Mouse (Mus musculus) limb, embryonic 10.5 days (tissue): ENCODE data around the gene Dgka. TPM values are rescaled to one million over a fixed set of nuclear protein-coding genes. Genes with fewer than 3 reads are reported as not detected.
A peak's percentile ranks its signal among the peaks of the same experiment; 100 is the strongest.

Experiments
- DNase-seq: peaks from one replicate; pipeline ENCODE4 v3.0.0-alpha.2; 2017; ENCODE audit warnings: low spot score
- H3K27ac ChIP-seq: fragments of 300-500 bp; sonication (generic); 2 replicates; pipeline ENCODE4 v1.5.1; 2016; ENCODE audit warnings: mild to moderate bottlenecking
- H3K27me3 ChIP-seq: fragments of 300-500 bp; sonication (generic); 2 replicates; pipeline ENCODE4 v1.6.1; 2016; ENCODE audit warnings: low read depth, mild to moderate bottlenecking; ENCODE audit not compliant: poor library complexity, severe bottlenecking
- H3K36me3 ChIP-seq: fragments of 300-500 bp; sonication (generic); 2 replicates; pipeline ENCODE4 v1.6.1; 2016; ENCODE audit warnings: mild to moderate bottlenecking, moderate library complexity
- H3K4me1 ChIP-seq: fragments of 300-500 bp; sonication (generic); 2 replicates; pipeline ENCODE4 v1.6.1; 2016
- H3K4me3 ChIP-seq: fragments of 300-500 bp; sonication (generic); 2 replicates; pipeline ENCODE4 v1.5.1; 2016; ENCODE audit warnings: mild to moderate bottlenecking, moderate library complexity
- H3K9me3 ChIP-seq: fragments of 300-500 bp; sonication (generic); replicated peaks from 2 replicates; pipeline ENCODE4 v1.6.1; 2016; ENCODE audit warnings: mild to moderate bottlenecking
- WGBS: fragments of 180-500 bp; shearing (Covaris S2); methylation state at CpG from one replicate; pipeline ENCODE4 v1.1.7; 2016; 5-methylcytosine and 5-hydroxymethylcytosine counted together
- polyA plus RNA-seq: library from polyadenylated mRNA; unstranded; fragments of >200 nt; fragmentation: Nextera tagmentation; extraction: Ambion mirVana; gene quantifications from 2 replicates; pipeline ENCODE4 v1.2.1, GENCODE M21; 2016

Dgka gene
- 3.7 and 5.0 TPM in 2 replicates for polyA plus RNA-seq

DNA sequence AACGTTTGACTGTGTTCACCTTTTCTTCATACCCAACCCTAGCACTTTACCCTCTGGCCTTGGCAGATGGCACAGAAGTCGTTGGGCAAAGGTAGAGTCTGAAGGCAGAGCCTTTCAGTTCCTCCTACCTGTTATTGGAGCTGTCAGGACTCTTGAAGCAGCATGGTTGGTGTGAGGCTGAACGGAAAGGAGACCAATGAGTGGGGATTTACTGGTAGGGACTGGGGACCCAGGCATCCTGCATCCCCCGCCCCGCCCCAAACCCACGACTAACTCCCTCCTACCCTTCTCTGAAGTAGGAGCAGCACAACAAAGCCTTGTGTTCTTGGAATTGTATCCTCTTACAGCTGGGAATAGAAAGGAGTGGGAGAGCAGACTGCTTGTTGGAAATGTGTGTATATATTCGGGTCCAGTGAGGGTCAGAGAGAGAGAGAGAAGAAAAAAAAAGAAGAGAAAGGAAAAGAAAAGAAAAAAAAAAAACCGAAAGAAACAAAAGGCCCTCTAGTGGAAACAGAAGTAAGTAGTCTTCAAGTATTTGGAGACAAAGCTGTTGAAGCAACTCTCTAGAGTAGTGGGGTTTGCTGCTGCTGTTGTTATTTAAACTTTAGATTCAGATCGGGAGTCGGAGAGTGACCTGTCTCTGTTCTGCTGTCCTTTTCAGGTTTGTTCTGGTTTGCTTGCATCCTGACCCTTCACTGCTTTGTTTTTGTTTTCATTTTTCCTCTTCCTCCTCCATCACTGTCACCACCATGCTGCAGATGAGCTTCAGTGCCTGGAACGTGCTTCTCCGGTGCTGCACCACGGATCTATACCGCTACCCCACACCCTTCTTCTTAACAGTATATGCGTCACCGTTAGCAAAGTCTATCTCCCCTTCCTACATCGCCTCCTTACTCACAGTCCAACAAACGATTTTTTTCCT lies at the start of gene Dgka:
TSS of gene Dgka (minus strand) at position 176 of the 922 bp plus-strand sequence.
- H3K27me3 ChIP-seq, result peaks cover 45% of the 10 kb centered on the region
- H3K4me3 ChIP-seq, result peak within 1 kb of the TSS; percentile 78
- H3K36me3 ChIP-seq, result no peaks in the 10 kb centered on the region
- 26% methylated on average over 18 of the region's 18 CpGs for WGBS
- no peaks in the 10 kb centered on the region for H3K9me3 ChIP-seq
- DNase-seq, result peak; percentile 45
- H3K27ac ChIP-seq, result peak within 1 kb of the TSS; percentile 80
- peaks cover 40% of the 10 kb centered on the region for H3K4me1 ChIP-seq

- no peaks in the 10 kb centered on the region for H3K9me3 ChIP-seq
- no peaks in the 10 kb centered on the region for H3K4me1 ChIP-seq
- H3K36me3 ChIP-seq, result peaks cover 7% of the 10 kb centered on the region; the same call in 1 of the 2 replicates
- WGBS, result 89% methylated on average over 5 of the region's 5 CpGs
- H3K27me3 ChIP-seq, result no peaks in the 10 kb centered on the region
- DNase-seq, result no peak
- H3K4me3 ChIP-seq, result no peak overlapping the region
- no peak overlapping the region for H3K27ac ChIP-seq
Measured at GRCm38 (mm10) chr10:128794391-128794790, 49.7 kb upstream of the Dgka start.

DNA sequence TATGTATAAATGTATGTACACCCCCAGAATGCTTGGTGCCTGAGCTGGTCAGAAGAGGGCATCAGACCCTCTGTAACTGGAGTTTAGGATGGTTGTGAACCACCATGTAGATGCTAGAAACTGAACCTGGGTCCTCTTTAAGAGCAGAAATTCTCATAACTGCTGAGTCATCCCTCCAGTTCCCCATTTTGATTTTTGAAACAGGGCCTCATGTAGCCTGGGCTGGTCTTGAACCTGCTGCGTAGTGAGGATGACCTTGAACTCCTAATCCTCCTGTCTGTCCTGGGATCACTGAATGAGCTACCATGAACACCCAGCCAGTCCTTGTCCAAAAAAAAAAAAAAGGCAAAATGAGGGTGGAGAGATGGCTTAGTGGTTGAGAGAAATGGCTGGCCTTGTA lies 48.6 kb upstream of the Dgka start:
- no peak for DNase-seq
- no peaks in the 10 kb centered on the region for H3K9me3 ChIP-seq
- peaks cover 4% of the 10 kb centered on the region; the same call in 1 of the 2 replicates for H3K36me3 ChIP-seq
- no peaks in the 10 kb centered on the region for H3K27me3 ChIP-seq
- no peak overlapping the region for H3K4me3 ChIP-seq
- no peak overlapping the region for H3K27ac ChIP-seq
- H3K4me1 ChIP-seq, result no peaks in the 10 kb centered on the region
- 83% methylated on average over 1 of the region's 1 CpGs for WGBS

DNA sequence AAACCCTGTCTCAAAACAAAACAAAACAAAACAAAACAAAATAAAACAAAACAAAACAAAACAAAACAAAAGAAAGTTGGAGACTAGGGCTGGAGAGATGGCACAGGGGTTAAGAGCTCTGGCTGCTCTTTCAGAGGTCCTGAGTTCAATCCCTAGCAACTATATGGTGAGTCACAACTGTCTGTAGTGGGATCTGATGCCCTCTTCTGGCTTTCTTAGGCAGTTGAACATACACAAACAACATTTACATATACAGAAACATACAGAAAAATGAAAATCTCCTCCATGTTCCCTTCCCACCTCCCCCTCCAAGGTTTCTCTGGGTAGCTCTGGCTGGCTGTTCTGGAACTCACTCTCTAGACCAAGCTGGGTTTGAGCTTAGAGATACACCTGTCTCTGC lies 47.4 kb upstream of the Dgka start:
- DNase-seq, result no peak
- no peaks in the 10 kb centered on the region for H3K36me3 ChIP-seq
- H3K27me3 ChIP-seq, result no peaks in the 10 kb centered on the region
- H3K9me3 ChIP-seq, result no peaks in the 10 kb centered on the region
- no peak overlapping the region for H3K4me3 ChIP-seq
- H3K4me1 ChIP-seq, result no peaks in the 10 kb centered on the region
- H3K27ac ChIP-seq, result no peak overlapping the region

DNA sequence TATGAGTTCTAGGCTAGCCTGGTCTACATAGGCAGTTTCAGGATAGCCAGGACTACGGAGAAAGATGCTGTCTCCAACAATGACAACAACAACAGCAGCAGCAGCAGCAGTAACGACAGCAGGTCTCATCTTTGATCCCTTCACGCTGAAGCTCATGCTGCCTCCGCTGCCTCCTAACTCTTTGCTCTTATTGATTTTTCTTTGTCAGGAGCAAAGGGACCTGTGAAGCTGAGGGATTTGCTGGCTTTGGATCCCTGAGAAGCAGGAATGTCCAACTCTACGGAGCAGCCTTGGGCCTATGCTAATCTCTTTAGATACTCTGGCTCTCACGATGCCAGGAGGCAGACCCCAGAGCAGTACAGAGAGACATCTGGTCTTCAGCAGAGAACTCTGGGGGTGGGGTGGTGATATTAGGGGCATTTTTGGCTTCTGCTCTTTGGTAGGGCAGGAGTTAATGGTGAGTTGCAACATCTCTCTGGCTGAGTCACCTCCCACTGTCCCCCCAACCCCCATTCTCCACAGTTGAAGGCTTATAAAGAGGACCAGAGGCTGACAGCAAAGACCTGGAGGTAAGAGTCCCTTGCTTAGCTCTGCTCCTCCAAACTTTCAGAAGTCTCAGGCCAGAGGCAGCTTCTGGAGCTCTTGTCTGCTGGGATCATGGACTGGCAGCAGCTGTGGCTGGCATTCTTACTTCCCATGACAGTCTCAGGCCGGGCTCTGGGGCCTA lies 45.9 kb upstream of the Dgka start, which contains the start of gene Mmp19:
TSS of gene Mmp19 (plus strand) at position 513 of the 727 bp plus-strand sequence.
- H3K27me3 ChIP-seq, result no peaks in the 10 kb centered on the region
- no peaks in the 10 kb centered on the region for H3K4me1 ChIP-seq
- no peaks in the 10 kb centered on the region for H3K36me3 ChIP-seq
- WGBS, result 77% methylated on average over 7 of the region's 7 CpGs
- H3K9me3 ChIP-seq, result no peaks in the 10 kb centered on the region
- H3K27ac ChIP-seq, result no peak within 1 kb of the TSS
- DNase-seq, result no peak
- no peak within 1 kb of the TSS for H3K4me3 ChIP-seq

GRCm38 (mm10) chr10:128780200-128780599 lies 35.5 kb upstream of the Dgka start:
- H3K27me3 ChIP-seq, result no peaks in the 10 kb centered on the region
- DNase-seq, result no peak
- peak overlapping the region; percentile 87 for H3K27ac ChIP-seq
- WGBS, result 90% methylated on average over 1 of the region's 1 CpGs
- peaks cover 26% of the 10 kb centered on the region for H3K4me1 ChIP-seq
- H3K9me3 ChIP-seq, result no peaks in the 10 kb centered on the region; the same call in 1 of the 2 replicates
- no peak overlapping the region for H3K4me3 ChIP-seq
- H3K36me3 ChIP-seq, result no peaks in the 10 kb centered on the region

DNA sequence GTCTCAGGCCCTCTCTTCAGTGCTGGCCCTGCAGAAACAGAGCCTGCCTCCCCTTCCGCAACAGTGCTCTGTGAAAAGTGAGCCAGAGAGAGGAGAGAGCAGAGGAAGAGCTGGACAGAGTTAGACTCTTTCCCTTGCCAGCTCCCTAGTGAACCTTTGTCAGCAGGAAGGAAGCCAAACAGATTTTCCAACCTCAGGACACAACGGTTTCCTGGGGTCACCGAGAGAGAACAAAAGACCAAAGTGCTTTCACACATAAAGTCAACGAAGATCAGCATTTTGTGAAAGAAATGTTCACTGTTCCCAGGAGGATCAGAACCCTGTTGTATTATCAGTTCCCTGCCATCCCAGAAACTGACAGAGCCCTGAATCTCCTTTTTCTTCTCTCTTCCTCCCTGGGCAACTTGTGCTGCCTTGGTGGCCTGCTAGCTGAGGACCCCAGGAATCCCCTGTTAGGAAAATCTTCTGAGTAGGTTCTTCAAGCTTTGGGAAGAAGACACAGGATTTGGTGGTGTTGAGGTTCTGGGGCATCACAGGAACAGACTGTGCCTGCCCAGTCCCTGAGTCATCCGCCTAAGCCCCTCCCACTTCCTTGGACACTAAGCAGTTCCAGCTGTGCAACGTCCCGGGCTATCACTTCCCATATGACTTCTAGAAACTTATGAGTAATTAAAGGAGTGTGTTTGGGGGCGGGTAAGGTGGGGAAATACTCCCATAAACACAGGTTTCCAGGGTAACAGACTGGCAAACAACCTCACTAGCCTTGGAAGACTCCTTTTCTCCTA lies 34.5 kb upstream of the Dgka start:
- peak; percentile 83 for DNase-seq
- H3K36me3 ChIP-seq, result no peaks in the 10 kb centered on the region
- 0 out of 2 replicates have a peak overlapping the region, but pooled peaks have one; percentile 16 for H3K4me3 ChIP-seq
- H3K4me1 ChIP-seq, result peaks cover 26% of the 10 kb centered on the region
- H3K9me3 ChIP-seq, result no peaks in the 10 kb centered on the region; the same call in 1 of the 2 replicates
- peak overlapping the region; percentile 87 for H3K27ac ChIP-seq
- H3K27me3 ChIP-seq, result no peaks in the 10 kb centered on the region
- 28% methylated on average over 8 of the region's 8 CpGs for WGBS

DNA sequence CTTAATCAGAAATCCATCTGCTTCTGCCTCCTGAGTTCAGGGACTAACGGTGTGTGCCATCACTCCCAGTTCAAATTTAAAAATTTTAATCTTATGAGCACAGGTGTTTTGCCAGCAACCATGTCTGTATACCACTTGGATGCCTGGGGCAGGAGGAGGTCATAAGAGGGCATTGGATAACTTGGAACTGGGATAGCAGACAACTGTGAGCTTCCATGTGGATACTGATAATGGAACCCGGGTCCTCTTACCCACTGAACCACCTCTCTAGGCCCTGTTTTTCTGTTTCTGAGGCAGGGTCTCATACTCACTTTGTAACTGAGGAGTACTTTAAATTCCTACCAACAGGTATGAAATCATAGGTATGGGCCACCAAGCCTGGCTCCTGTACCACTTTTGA lies 33.8 kb upstream of the Dgka start:
- Histone ChIP-seq H3K27me3 (no peaks in the 10 kb centered on the region), H3K4me1 (peaks cover 32% of the 10 kb centered on the region), H3K9me3 (no peaks in the 10 kb centered on the region), H3K36me3 (no peaks in the 10 kb centered on the region), H3K4me3 (no peak overlapping the region), H3K27ac (peak overlapping the region; percentile 87)
- WGBS, result 94% methylated on average over 2 of the region's 2 CpGs
- DNase-seq, result no peak

GRCm38 (mm10) chr10:128773685-128774084 lies 29.0 kb upstream of the Dgka start:
- Histone ChIP-seq H3K4me1 (peaks cover 15% of the 10 kb centered on the region), H3K9me3 (no peaks in the 10 kb centered on the region), H3K27ac (no peak overlapping the region), H3K4me3 (no peak overlapping the region), H3K27me3 (no peaks in the 10 kb centered on the region), H3K36me3 (peaks cover 7% of the 10 kb centered on the region)
- 24% methylated on average over 5 of the region's 5 CpGs for WGBS
- DNase-seq, result no peak

DNA sequence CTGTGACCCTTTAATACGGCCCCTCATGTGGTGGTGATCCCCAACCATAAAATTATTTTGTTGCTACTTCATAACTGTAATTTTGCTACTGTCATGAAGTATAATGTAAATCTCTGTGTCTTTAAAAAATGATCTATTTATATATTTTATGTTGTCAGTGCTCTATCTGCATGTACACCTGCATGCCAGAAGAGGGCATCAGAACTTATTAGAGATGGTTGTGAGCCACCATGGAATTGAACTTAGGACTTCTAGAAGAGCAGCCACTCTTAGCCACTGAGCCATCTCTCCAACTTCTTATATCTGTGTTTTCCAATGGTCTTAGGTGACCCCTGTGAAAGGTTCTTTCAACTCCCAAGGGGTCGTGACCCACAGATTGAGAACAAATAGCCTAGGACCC lies 28.2 kb upstream of the Dgka start:
- 81% methylated on average over 2 of the region's 2 CpGs for WGBS
- peaks cover 11% of the 10 kb centered on the region for H3K4me1 ChIP-seq
- peaks cover 15% of the 10 kb centered on the region for H3K36me3 ChIP-seq
- DNase-seq, result no peak
- H3K27me3 ChIP-seq, result no peaks in the 10 kb centered on the region
- no peak overlapping the region for H3K4me3 ChIP-seq
- no peaks in the 10 kb centered on the region for H3K9me3 ChIP-seq
- no peak overlapping the region for H3K27ac ChIP-seq

- DNase-seq, result peak; percentile 95
- H3K9me3 ChIP-seq, result no peaks in the 10 kb centered on the region
- under 1% methylated on average over 37 of the region's 37 CpGs for WGBS
- H3K27ac ChIP-seq, result peak overlapping the region; percentile 96
- peak overlapping the region; percentile 74 for H3K4me3 ChIP-seq
- peaks cover 26% of the 10 kb centered on the region for H3K27me3 ChIP-seq
- peaks cover 41% of the 10 kb centered on the region for H3K4me1 ChIP-seq
- peaks cover 19% of the 10 kb centered on the region for H3K36me3 ChIP-seq
Measured at GRCm38 (mm10) chr10:128748252-128748864, 3.7 kb upstream of the Dgka start.

- H3K27me3 ChIP-seq, result peaks cover 32% of the 10 kb centered on the region
- WGBS, result under 1% methylated on average over 36 of the region's 36 CpGs
- H3K4me1 ChIP-seq, result peaks cover 46% of the 10 kb centered on the region
- peaks cover 13% of the 10 kb centered on the region for H3K36me3 ChIP-seq
- DNase-seq, result peak; percentile 82
- peak within 1 kb of the TSS; percentile 96 for H3K27ac ChIP-seq
- peak within 1 kb of the TSS; percentile 74 for H3K4me3 ChIP-seq
- H3K9me3 ChIP-seq, result no peaks in the 10 kb centered on the region
Measured at GRCm38 (mm10) chr10:128747646-128748251, 3.1 kb upstream of the Dgka start, which contains the start of gene Pym1. Gene Pym1, plus strand, starts transcription at chr10:128747889.
